Mouse (Mus musculus) forebrain, embryonic 12.5 days (tissue): ENCODE measurements around the gene Frmd5. TPM values are rescaled to one million over a fixed set of nuclear protein-coding genes. Genes with fewer than 3 reads are reported as not detected.

ENCODE experiments used
- ATAC-seq: fragments of 200-750 bp; cut with Nextera tagmentation; 2 replicates; pipeline ENCODE4 v1.8.0; 2017; ENCODE audit warnings: moderate TSS enrichment; ENCODE audit not compliant: low FRiP score
- H3K27ac ChIP-seq: fragments of 300-500 bp; sonication (generic); 2 replicates; pipeline ENCODE4 v1.5.1; 2016; ENCODE audit warnings: mild to moderate bottlenecking
- H3K27me3 ChIP-seq: fragments of 300-500 bp; sonication (generic); 2 replicates; pipeline ENCODE4 v1.6.1; 2016; ENCODE audit warnings: mild to moderate bottlenecking
- H3K36me3 ChIP-seq: fragments of 300-500 bp; sonication (generic); replicated peaks from 2 replicates; pipeline ENCODE4 v1.6.1; 2016; ENCODE audit warnings: mild to moderate bottlenecking
- H3K4me1 ChIP-seq: fragments of 300-500 bp; sonication (generic); 2 replicates; pipeline ENCODE4 v1.6.1; 2016
- H3K4me2 ChIP-seq: fragments of 300-500 bp; sonication (generic); 2 replicates; pipeline ENCODE4 v1.6.1; 2016; ENCODE audit warnings: mild to moderate bottlenecking, moderate library complexity
- H3K4me3 ChIP-seq: fragments of 300-500 bp; sonication (generic); replicated peaks from 2 replicates; pipeline ENCODE4 v1.5.1; 2016; ENCODE audit warnings: mild to moderate bottlenecking
- H3K9ac ChIP-seq: fragments of 300-500 bp; sonication (generic); 2 replicates; pipeline ENCODE4 v1.6.1; 2016; ENCODE audit warnings: mild to moderate bottlenecking
- H3K9me3 ChIP-seq: fragments of 300-500 bp; sonication (generic); 2 replicates; pipeline ENCODE4 v1.6.1; 2016
- WGBS: fragments of 180-500 bp; shearing (Covaris S2); methylation state at CpG from one replicate; pipeline ENCODE4 v1.1.7; 2016; 5-methylcytosine and 5-hydroxymethylcytosine counted together
- polyA plus RNA-seq: library from polyadenylated mRNA; unstranded; fragments of >200 nt; fragmentation: Nextera tagmentation; extraction: Ambion mirVana; gene quantifications from 2 replicates; pipeline ENCODE4 v1.2.1, GENCODE M21; 2016

Gene Frmd5
- polyA plus RNA-seq, 1 experiment from 2014 or later: 30.8 TPM

DNA sequence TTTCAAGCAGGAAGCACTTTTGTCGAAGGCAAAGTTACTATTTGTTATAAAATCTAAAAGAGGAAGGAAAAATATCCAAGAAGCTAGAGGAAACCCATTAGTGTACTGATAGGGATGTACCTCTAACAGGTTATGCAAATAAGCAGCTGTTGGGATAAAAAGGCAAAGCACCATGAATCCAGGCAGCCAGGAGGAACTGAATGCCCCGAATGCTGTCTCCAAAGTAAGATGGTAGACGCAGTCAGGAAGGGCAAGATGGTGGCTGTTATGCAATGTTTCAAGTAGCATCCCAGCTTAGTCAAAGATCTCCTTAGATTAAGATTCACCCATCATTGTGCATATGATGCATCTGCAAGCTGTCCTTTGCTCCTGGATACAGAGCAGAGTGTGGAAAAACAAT lies 2.2 kb upstream of the Frmd5 start:
- H3K36me3 ChIP-seq: no peaks in the 10 kb centered on the region
- ATAC-seq: no peak
- H3K27me3 ChIP-seq: no peaks in the 10 kb centered on the region
- H3K27ac ChIP-seq: no peak overlapping the region
- no peak overlapping the region for H3K9ac ChIP-seq
- H3K9me3 ChIP-seq: no peaks in the 10 kb centered on the region
- H3K4me2 ChIP-seq: no peak overlapping the region
- H3K4me3 ChIP-seq: no peak overlapping the region
- peaks cover 19% of the 10 kb centered on the region for H3K4me1 ChIP-seq
- WGBS: 88% methylated on average over 3 of the region's 3 CpGs

DNA sequence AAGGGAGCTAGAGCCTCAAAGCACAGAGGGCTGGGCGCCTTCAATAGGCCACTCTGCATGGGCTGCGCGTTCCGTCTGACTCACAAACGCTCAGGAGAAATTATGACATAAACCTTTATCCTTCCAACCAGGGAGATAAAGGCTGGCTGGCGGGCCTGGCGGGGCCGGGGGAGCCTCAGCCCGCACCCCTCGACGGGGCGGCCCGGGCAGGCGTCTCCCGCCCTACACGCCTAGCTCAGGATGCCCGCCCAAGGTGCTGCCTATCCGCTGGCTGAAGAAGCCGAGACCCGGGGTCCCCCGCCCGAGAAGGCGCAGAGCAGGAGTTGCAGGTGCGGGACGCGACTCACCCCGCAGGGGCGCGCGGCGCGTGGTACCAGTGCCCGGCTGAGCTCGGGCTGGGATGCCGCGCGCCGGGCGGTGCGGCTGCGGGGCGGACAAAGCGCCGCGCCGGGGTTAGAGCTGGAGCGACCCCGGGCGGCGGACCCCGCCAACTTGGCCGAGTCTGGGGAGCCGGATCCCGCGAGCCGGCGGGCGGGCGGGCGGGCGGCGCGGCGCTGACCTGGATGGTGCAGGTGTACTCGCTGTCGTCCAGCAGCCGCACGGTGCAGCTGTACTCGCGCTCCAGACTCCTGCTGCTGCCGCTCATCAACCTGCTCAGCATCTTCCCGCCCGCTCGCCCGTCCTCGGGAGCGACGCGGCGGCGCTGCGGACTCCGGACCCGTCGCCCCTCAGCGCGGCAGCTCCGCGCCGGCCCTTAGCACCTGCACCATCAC lies 530 bp downstream of the Frmd5 start:
- under 1% methylated on average over 74 of the region's 90 CpGs for WGBS

DNA sequence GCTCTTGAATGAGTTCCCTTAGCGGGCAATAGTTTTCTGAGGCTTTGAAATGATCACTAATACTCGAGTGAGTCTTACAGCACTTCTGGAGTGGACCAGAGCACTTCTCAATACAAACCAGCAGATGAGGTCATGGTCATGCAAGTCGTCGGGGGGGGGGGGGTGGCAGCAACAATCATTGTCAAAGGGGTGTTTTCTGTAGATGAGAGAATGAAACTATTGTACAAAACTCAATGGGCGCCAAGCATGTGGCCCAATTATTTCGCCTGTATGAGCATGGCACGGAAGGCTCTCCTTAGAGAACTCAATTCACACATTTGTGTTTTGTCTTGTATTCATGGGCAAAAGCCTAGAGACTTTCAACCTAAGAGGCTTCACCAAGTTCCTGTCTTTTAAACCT lies 7.8 kb downstream of the Frmd5 start:
- Histone ChIP-seq H3K27me3 (no peaks in the 10 kb centered on the region), H3K36me3 (no peaks in the 10 kb centered on the region), H3K4me1 (peaks cover 4% of the 10 kb centered on the region), H3K27ac (no peak overlapping the region), H3K4me3 (no peak overlapping the region), H3K9me3 (no peaks in the 10 kb centered on the region), H3K4me2 (no peak overlapping the region), H3K9ac (no peak overlapping the region)
- 45% methylated on average over 7 of the region's 7 CpGs for WGBS
- ATAC-seq: no peak

More for the DNA sequence above, 530 bp downstream of the Frmd5 start:
- H3K9me3 ChIP-seq: no peaks in the 10 kb centered on the region
- H3K27ac ChIP-seq: peak overlapping the region; percentile 95
- peak; percentile 84 for ATAC-seq
- H3K4me3 ChIP-seq: peak overlapping the region; percentile 80
- peak overlapping the region; percentile 87 for H3K4me2 ChIP-seq
- H3K9ac ChIP-seq: peak overlapping the region; percentile 89
- H3K4me1 ChIP-seq: peaks cover 23% of the 10 kb centered on the region
- no peaks in the 10 kb centered on the region for H3K36me3 ChIP-seq
- no peaks in the 10 kb centered on the region for H3K27me3 ChIP-seq

DNA sequence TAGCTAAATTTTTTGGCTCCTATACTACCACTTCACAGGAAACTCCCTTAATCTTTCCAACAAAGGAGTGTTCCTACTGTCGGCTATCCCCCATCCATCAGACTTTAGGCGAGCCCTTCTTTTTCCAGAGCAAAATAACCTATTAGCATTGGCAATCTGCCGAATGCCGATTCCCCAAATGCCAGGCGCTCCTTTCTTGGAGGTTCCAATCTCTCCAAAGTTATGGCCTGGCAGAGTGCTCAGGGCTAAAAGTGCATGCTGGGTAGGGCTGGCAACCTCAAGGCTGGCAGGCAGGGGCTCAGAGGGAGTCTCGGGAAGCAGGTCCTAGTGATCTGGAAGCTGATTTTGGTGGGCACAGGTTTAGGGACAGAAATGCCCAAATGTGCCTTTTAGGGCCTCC lies 10.9 kb downstream of the Frmd5 start:
- ATAC-seq: no peak
- H3K4me3 ChIP-seq: no peak overlapping the region
- no peak overlapping the region for H3K27ac ChIP-seq
- H3K4me2 ChIP-seq: no peak overlapping the region
- no peak overlapping the region for H3K9ac ChIP-seq
- no peaks in the 10 kb centered on the region for H3K9me3 ChIP-seq
- H3K27me3 ChIP-seq: no peaks in the 10 kb centered on the region
- H3K36me3 ChIP-seq: no peaks in the 10 kb centered on the region
- H3K4me1 ChIP-seq: no peaks in the 10 kb centered on the region
- WGBS: 90% methylated on average over 6 of the region's 6 CpGs

DNA sequence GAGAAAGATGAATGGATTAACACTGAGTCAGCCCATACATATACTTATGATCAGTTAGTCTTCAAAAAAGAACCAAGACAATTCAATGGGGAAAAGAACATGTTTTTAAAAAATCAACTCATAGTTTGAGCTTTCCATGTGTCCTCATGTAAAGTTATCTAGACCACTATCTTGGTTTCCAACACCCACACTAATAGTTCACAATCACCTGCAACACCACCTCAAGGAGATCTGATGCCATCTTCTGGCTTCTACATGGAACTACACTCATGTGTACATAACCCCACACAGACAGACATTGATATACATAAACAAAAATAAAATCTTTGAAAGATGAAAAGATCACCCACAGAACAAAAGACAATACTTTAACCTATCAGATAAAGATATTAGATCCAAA lies 17.1 kb downstream of the Frmd5 start:
- Histone ChIP-seq H3K27ac (no peak overlapping the region), H3K27me3 (no peaks in the 10 kb centered on the region), H3K9ac (no peak overlapping the region), H3K9me3 (no peaks in the 10 kb centered on the region; the same call in 1 of the 2 replicates), H3K4me3 (no peak overlapping the region), H3K36me3 (no peaks in the 10 kb centered on the region), H3K4me1 (no peaks in the 10 kb centered on the region), H3K4me2 (no peak overlapping the region)
- no peak for ATAC-seq

DNA sequence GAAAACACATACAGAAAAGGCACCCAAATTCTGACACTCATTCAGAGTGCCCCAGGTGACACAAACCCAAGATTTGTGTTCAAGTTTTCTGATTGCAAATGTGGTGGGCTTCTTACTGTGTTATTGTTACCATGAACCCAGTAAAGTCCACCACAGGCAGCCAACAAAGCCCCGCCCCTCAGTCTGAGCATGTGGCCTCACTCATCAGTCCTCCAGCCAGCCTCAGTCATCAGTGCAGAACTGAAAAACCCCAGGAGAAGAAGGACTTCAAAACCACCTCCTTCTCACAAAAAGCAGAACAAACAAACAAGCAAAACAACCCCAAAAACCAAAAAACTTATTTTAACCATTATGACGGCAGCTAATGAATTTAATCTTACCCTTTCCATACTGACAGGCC lies 18.5 kb downstream of the Frmd5 start:
- ATAC-seq: no peak
- Histone ChIP-seq H3K9ac (no peak overlapping the region), H3K4me1 (no peaks in the 10 kb centered on the region), H3K4me2 (no peak overlapping the region), H3K27ac (no peak overlapping the region), H3K36me3 (no peaks in the 10 kb centered on the region), H3K4me3 (no peak overlapping the region), H3K27me3 (no peaks in the 10 kb centered on the region), H3K9me3 (no peaks in the 10 kb centered on the region; the same call in 1 of the 2 replicates)
- 92% methylated on average over 2 of the region's 2 CpGs for WGBS

DNA sequence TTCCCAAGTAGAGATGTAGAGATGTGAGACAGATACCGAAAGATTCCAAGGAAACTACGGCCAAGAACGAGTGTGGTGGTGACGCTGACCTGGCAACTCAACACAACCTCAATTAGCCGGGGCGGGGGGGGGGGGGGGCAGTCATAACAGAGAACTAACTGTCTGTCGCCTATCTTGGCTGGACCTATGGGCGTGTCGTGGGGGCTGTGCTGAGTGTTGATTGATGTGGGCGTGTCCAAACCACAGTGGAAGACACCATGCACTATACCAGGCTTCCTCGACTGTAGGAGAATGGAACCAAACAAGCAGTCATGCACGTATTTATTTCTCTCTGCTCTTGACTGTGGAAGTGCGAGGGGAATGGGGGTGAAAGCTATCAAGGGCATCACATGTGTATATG lies 19.1 kb downstream of the Frmd5 start:
- no peak overlapping the region for H3K9ac ChIP-seq
- H3K36me3 ChIP-seq: no peaks in the 10 kb centered on the region
- WGBS: 72% methylated on average over 13 of the region's 13 CpGs
- no peak overlapping the region for H3K27ac ChIP-seq
- no peaks in the 10 kb centered on the region for H3K27me3 ChIP-seq
- no peak for ATAC-seq
- H3K4me3 ChIP-seq: no peak overlapping the region
- no peak overlapping the region for H3K4me2 ChIP-seq
- no peaks in the 10 kb centered on the region; the same call in 1 of the 2 replicates for H3K9me3 ChIP-seq
- peaks cover under 1% of the 10 kb centered on the region; the same call in 1 of the 2 replicates for H3K4me1 ChIP-seq

DNA sequence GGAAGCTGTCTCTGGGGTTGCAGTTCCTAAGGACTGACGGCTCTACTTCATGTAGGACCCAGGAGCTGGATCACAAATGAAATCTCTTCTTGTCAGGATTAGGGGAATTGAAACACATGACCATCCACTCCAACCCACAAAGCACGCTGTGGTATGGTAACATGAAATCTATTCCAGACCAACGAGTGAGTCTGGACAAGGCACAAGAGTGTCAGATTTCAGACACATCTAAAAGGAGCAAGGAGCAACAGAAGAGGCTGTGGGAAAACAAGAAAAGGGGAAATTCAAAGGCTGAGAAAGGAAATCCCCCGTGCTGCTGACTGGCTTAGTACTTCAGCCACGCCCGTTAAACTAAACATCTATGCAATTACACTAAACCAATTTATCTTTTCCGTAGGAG lies 19.6 kb downstream of the Frmd5 start:
- Histone ChIP-seq H3K9me3 (no peaks in the 10 kb centered on the region; the same call in 1 of the 2 replicates), H3K27me3 (no peaks in the 10 kb centered on the region), H3K4me2 (no peak overlapping the region), H3K9ac (no peak overlapping the region), H3K36me3 (no peaks in the 10 kb centered on the region), H3K27ac (no peak overlapping the region), H3K4me3 (no peak overlapping the region), H3K4me1 (peaks cover 5% of the 10 kb centered on the region; the same call in 1 of the 2 replicates)
- no peak for ATAC-seq
- 49% methylated on average over 7 of the region's 7 CpGs for WGBS

DNA sequence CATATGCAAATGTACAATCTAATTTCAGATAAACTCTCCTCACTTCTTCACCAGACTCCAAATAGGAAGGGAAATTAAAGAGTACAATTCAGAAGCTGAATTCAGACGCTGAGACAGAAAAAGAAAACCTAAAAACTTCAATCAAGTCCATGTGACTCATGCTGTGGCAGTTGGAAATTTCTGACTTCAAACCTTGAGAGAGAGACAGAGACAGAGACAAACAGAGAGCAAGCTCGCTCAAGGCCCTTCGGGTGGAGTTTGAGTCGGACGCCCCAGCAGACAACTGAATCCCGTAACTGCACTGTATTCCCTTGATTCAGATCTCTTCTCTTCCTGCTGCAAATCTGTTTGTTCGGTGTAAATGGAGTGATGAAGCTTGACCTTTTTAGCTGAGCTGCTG lies 30.7 kb downstream of the Frmd5 start:
- no peak overlapping the region for H3K4me2 ChIP-seq
- 90% methylated on average over 7 of the region's 7 CpGs for WGBS
- no peaks in the 10 kb centered on the region for H3K4me1 ChIP-seq
- H3K9ac ChIP-seq: no peak overlapping the region
- H3K36me3 ChIP-seq: no peaks in the 10 kb centered on the region
- ATAC-seq: no peak
- H3K27me3 ChIP-seq: no peaks in the 10 kb centered on the region
- H3K4me3 ChIP-seq: no peak overlapping the region
- no peaks in the 10 kb centered on the region for H3K9me3 ChIP-seq
- no peak overlapping the region for H3K27ac ChIP-seq

DNA sequence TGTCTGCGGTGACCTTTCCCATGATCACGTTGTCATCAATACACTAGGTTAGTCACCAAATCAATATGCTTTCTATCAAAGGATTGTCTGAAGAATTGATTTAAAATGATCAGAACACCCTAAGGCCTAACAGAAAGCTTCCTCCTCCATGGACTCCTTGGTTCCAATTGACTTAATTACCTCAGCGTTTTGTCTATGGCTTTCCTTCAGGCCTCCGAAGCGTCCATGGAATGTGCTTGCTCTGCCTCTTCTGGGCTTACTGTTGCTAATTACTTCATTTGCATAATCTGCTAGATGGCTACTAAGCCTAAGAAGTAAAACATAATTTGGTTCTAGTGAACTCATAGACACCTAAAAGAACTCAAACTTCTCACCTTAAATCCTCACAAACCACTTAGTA lies 42.0 kb downstream of the Frmd5 start:
- no peak for ATAC-seq
- H3K4me1 ChIP-seq: peaks cover 7% of the 10 kb centered on the region; the same call in 1 of the 2 replicates
- peaks cover 10% of the 10 kb centered on the region for H3K9me3 ChIP-seq
- no peak overlapping the region for H3K4me3 ChIP-seq
- no peak overlapping the region for H3K27ac ChIP-seq
- no peaks in the 10 kb centered on the region for H3K27me3 ChIP-seq
- 36% methylated on average over 5 of the region's 5 CpGs for WGBS
- no peak overlapping the region for H3K9ac ChIP-seq
- H3K36me3 ChIP-seq: no peaks in the 10 kb centered on the region; the same call in 1 of the 2 replicates
- H3K4me2 ChIP-seq: no peak overlapping the region

DNA sequence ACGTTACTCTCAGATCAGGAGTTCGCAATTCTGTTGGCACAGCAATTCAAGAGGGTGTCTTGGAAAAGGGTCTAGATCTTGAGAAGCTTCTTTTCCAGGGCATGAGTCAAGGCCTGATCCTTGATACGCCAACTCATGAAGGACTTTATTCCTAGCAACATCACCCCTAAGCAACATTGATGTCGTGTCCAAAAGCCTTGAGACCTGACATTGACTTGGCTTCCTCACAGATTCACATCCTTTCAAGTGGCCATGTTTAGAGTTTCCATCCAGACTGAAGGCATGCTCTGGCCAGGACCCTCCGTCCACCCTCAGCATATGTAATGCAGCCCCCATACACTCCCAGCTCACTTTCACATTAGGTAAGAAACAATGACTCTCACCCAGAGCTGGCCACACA lies 45.0 kb downstream of the Frmd5 start:
- no peak overlapping the region for H3K4me2 ChIP-seq
- no peak for ATAC-seq
- 99% methylated on average over 5 of the region's 5 CpGs for WGBS
- H3K4me3 ChIP-seq: no peak overlapping the region
- peaks cover 7% of the 10 kb centered on the region; the same call in 1 of the 2 replicates for H3K4me1 ChIP-seq
- no peak overlapping the region for H3K9ac ChIP-seq
- H3K9me3 ChIP-seq: no peaks in the 10 kb centered on the region
- H3K27me3 ChIP-seq: no peaks in the 10 kb centered on the region
- H3K27ac ChIP-seq: no peak overlapping the region
- no peaks in the 10 kb centered on the region for H3K36me3 ChIP-seq

DNA sequence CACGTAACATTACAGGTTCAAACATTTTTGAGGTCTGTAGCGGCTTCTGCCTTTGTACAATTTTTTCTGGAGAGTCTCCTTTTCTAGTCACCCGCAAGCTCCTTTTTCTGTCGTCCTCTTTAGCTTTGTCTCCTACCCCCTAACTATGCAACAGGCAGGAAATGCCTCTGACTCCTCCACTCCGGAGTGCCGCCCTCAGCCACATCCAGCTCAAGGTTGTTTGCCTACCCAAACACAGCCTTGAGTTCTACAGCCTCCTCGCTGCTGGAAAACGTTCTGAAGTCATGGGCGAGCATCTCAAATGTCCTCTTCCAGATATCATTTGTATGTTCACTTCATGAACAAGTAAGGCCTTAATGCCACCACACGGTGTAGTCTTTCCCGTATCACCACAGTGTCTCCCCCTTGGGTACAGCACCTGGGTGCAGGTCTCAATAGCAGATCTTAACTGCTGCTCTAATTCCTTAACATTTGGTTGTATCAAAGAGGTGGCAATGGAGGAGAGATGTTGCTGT lies 45.5 kb downstream of the Frmd5 start:
- Histone ChIP-seq H3K9me3 (no peaks in the 10 kb centered on the region), H3K36me3 (no peaks in the 10 kb centered on the region), H3K9ac (no peak overlapping the region), H3K27me3 (no peaks in the 10 kb centered on the region), H3K27ac (no peak overlapping the region), H3K4me2 (no peak overlapping the region), H3K4me3 (no peak overlapping the region), H3K4me1 (peaks cover 7% of the 10 kb centered on the region; the same call in 1 of the 2 replicates)
- no peak for ATAC-seq
- WGBS: 93% methylated on average over 11 of the region's 11 CpGs

DNA sequence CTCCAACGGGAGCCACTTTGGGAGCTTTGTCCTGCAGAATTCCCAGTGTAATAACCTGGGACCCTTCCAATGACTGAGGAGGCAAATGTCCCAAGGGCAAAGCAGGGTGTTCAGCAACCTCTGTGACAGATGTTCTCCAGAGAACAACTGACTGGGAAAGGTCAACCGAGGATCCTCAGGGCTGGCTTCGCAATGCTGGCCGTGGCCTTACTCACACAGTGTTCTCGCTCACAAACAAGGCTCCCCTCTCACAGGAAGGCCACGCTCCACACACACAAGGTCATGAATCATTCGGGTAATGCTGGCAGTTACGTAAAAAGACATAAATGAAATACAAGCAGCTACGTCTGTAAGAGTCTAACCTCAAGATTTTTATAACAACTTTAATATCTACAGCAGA lies 46.2 kb downstream of the Frmd5 start:
- no peak overlapping the region for H3K9ac ChIP-seq
- no peak overlapping the region for H3K4me2 ChIP-seq
- no peaks in the 10 kb centered on the region for H3K27me3 ChIP-seq
- no peaks in the 10 kb centered on the region for H3K36me3 ChIP-seq
- no peaks in the 10 kb centered on the region for H3K9me3 ChIP-seq
- H3K4me3 ChIP-seq: no peak overlapping the region
- 97% methylated on average over 9 of the region's 9 CpGs for WGBS
- H3K27ac ChIP-seq: no peak overlapping the region
- no peak for ATAC-seq
- peaks cover 7% of the 10 kb centered on the region for H3K4me1 ChIP-seq
